Mouse (Mus musculus) neural tube, embryonic 12.5 days (tissue): ENCODE results near the gene Pcyox1. TPM values are rescaled to one million over a fixed set of nuclear protein-coding genes. Genes with fewer than 3 reads are reported as not detected.

Experiments used
- ATAC-seq: fragments of 200-750 bp; cut with Nextera tagmentation; 2 replicates; pipeline ENCODE4 v1.8.0; 2017; ENCODE audit warnings: low read depth, mild to moderate bottlenecking, moderate TSS enrichment, moderate library complexity; ENCODE audit not compliant: low FRiP score
- H3K27ac ChIP-seq: fragments of 300-500 bp; sonication (generic); 2 replicates; pipeline ENCODE4 v1.5.1; 2016
- H3K27me3 ChIP-seq: fragments of 300-500 bp; sonication (generic); replicated peaks from 2 replicates; pipeline ENCODE4 v1.6.1; 2016; ENCODE audit warnings: mild to moderate bottlenecking
- H3K36me3 ChIP-seq: fragments of 300-500 bp; sonication (generic); 2 replicates; pipeline ENCODE4 v1.6.1; 2016; ENCODE audit warnings: mild to moderate bottlenecking
- H3K4me1 ChIP-seq: fragments of 300-500 bp; sonication (generic); 2 replicates; pipeline ENCODE4 v1.6.1; 2016
- H3K4me2 ChIP-seq: fragments of 300-500 bp; sonication (generic); replicated peaks from 2 replicates; pipeline ENCODE4 v1.6.1; 2016; ENCODE audit warnings: mild to moderate bottlenecking
- H3K4me3 ChIP-seq: fragments of 300-500 bp; sonication (generic); 2 replicates; pipeline ENCODE4 v1.5.1; 2016
- H3K9ac ChIP-seq: fragments of 300-500 bp; sonication (generic); 2 replicates; pipeline ENCODE4 v1.6.1; 2016; ENCODE audit warnings: mild to moderate bottlenecking
- H3K9me3 ChIP-seq: fragments of 300-500 bp; sonication (generic); 2 replicates; pipeline ENCODE4 v1.6.1; 2016; ENCODE audit warnings: mild to moderate bottlenecking
- WGBS: fragments of 180-500 bp; shearing (Covaris S2); methylation state at CpG from one replicate; pipeline ENCODE4 v1.1.7; 2016; 5-methylcytosine and 5-hydroxymethylcytosine counted together
- polyA plus RNA-seq: library from polyadenylated mRNA; unstranded; fragments of >200 nt; fragmentation: Nextera tagmentation; extraction: Ambion mirVana; gene quantifications from 2 replicates; pipeline ENCODE4 v1.2.1, GENCODE M21; 2016

Pcyox1 gene
- polyA plus RNA-seq, 1 experiment from 2014 or later: 121 TPM

DNA sequence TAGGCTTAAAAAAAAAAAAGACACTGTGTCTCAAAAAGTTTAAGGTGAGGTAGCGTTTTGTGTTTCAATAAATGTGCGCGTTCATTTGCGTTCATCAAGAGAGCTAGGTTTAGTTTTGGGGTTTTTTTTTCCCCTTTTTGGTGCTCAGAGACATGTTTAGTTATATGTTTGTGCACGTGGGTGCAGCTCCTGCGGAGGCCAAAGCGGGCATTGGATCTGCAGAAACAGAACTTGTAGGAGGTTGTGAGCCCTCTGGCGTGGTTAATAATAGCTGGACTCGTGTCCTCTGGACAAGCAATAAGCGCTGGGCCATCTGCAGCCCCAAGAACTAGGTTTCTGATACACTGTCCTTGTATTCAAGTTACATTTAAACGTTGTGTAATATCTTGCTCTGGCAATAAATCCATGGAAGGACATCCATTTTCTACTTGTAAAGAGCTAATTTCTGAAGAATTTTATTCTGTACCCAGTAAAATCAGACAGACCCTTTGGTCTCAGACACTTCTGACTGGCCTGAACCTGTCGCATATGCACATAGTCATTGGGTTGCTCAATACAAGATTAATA, 24.9 kb downstream of the Pcyox1 start:
- ATAC-seq: no peak
- peak overlapping the region; percentile 96 for H3K4me2 ChIP-seq
- no peaks in the 10 kb centered on the region for H3K27me3 ChIP-seq
- peaks cover 23% of the 10 kb centered on the region for H3K4me1 ChIP-seq
- peak overlapping the region; percentile 88 for H3K4me3 ChIP-seq
- 5% methylated on average over 12 of the region's 12 CpGs for WGBS
- no peak overlapping the region for H3K27ac ChIP-seq
- H3K36me3 ChIP-seq: peaks cover 21% of the 10 kb centered on the region
- H3K9ac ChIP-seq: peak overlapping the region; percentile 85
- H3K9me3 ChIP-seq: no peaks in the 10 kb centered on the region

DNA sequence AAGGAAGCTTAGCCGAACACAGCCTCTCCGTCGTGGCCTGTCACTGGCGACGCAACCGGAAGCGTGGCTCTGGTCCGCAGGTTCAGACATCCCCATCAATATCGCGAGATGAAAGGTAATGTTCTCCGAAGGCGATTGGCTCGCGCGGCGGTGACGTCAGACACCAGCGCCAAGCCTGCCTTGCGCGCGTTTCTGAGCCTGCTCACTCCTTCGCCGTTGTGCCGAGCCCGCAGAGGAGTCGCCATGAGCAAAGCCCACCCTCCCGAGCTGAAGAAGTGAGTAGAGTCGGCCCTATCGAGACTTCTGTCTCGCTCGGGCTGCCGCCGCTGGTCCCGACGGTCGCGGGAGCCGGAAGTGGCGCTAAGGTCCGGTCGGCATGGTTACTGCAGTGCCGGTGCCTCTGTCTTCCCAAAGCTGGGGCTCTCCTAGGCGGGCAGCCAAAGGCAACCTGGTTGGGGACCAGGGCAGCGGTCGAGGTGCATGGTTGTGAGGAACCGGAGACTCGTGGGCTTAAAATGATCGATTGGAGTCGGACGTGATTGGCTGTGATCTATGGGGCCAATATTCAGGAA, 25.5 kb downstream of the Pcyox1 start:
- ATAC-seq: peak; percentile 97
- peaks cover 15% of the 10 kb centered on the region for H3K36me3 ChIP-seq
- peaks cover 27% of the 10 kb centered on the region for H3K4me1 ChIP-seq
- no peaks in the 10 kb centered on the region for H3K9me3 ChIP-seq
- H3K9ac ChIP-seq: peak overlapping the region; percentile 85
- H3K4me3 ChIP-seq: peak overlapping the region; percentile 88
- peak overlapping the region; percentile 87; the same call in 1 of the 2 replicates for H3K27ac ChIP-seq
- no peaks in the 10 kb centered on the region for H3K27me3 ChIP-seq
- WGBS: under 1% methylated on average over 50 of the region's 50 CpGs
- peak overlapping the region; percentile 96 for H3K4me2 ChIP-seq

DNA sequence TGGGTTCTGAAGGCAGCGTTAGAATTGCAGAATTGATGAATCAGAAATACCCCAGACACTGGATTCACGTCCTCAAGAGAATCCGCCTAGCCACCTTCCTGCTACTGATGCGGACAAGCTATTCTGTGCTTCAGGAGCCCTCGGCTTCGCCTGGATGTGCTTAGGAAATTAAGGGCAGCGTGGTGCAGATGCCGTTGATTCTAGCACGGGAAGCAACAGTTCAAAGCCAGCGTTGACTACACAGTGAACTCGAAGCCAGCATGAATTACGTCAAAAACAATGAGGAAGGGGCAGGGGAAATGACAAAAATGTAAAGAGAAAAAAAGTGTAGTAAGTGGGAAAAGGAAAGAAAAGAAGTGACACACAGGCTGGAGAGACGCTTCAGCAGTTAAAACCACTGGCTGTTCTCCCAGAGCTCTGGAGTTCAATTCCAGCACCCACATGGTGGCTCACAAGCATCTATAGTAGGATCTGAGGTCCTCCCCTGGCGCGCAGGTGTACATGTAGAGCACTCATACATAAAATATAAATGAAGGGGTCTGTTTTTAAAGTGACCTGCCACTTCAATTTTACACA, 26.1 kb downstream of the Pcyox1 start, which contains the start of gene Snrpg:
Snrpg (plus strand) TSS at position 541 of the 576 bp plus-strand sequence.
- H3K9me3 ChIP-seq: no peaks in the 10 kb centered on the region
- ATAC-seq: peak; percentile 6; the same call in 1 of the 2 replicates
- H3K4me2 ChIP-seq: peak within 1 kb of the TSS; percentile 96
- H3K4me1 ChIP-seq: peaks cover 32% of the 10 kb centered on the region
- 16% methylated on average over 15 of the region's 15 CpGs for WGBS
- H3K27ac ChIP-seq: peak within 1 kb of the TSS; percentile 87
- H3K4me3 ChIP-seq: peak within 1 kb of the TSS; percentile 88
- H3K27me3 ChIP-seq: no peaks in the 10 kb centered on the region
- peak within 1 kb of the TSS; percentile 85 for H3K9ac ChIP-seq
- peaks cover 10% of the 10 kb centered on the region for H3K36me3 ChIP-seq

GRCm38 (mm10) chr6:86370093-86370713, 26.8 kb downstream of the Pcyox1 start:
- H3K27ac ChIP-seq: 0 out of 2 replicates have a peak overlapping the region, but pooled peaks have one; percentile 87
- H3K36me3 ChIP-seq: peaks cover 10% of the 10 kb centered on the region
- H3K4me3 ChIP-seq: no peak overlapping the region; the same call in 1 of the 2 replicates
- no peak for ATAC-seq
- H3K4me2 ChIP-seq: peak overlapping the region; percentile 96
- H3K4me1 ChIP-seq: peaks cover 32% of the 10 kb centered on the region
- H3K9me3 ChIP-seq: no peaks in the 10 kb centered on the region
- 71% methylated on average over 3 of the region's 3 CpGs for WGBS
- H3K9ac ChIP-seq: peak overlapping the region; percentile 85; the same call in 1 of the 2 replicates
- H3K27me3 ChIP-seq: no peaks in the 10 kb centered on the region

DNA sequence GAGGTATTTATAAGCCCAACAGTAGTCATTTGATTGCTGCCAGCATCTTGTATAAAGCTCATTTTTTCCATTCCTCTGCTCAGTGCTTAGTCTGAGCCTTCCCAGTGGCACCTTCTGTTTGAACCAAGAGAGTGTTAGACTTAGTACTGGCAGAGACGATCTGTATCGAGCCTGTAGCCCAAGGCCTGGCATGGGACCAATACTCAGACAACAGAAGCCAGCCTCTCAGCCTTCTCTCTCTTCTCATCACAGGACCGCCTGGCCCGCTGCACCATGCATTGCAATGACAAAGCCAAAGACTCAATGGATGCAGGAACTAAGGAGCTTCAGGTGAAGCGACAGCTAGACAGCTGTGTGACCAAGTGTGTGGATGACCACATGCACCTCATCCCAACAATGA, 28.5 kb downstream of the Pcyox1 start:
- no peak for ATAC-seq
- H3K36me3 ChIP-seq: peaks cover 10% of the 10 kb centered on the region
- H3K27ac ChIP-seq: no peak overlapping the region
- WGBS: 95% methylated on average over 5 of the region's 5 CpGs
- H3K4me3 ChIP-seq: no peak overlapping the region
- H3K4me2 ChIP-seq: no peak overlapping the region
- no peak overlapping the region for H3K9ac ChIP-seq
- H3K9me3 ChIP-seq: no peaks in the 10 kb centered on the region
- H3K4me1 ChIP-seq: peaks cover 32% of the 10 kb centered on the region
- H3K27me3 ChIP-seq: no peaks in the 10 kb centered on the region

DNA sequence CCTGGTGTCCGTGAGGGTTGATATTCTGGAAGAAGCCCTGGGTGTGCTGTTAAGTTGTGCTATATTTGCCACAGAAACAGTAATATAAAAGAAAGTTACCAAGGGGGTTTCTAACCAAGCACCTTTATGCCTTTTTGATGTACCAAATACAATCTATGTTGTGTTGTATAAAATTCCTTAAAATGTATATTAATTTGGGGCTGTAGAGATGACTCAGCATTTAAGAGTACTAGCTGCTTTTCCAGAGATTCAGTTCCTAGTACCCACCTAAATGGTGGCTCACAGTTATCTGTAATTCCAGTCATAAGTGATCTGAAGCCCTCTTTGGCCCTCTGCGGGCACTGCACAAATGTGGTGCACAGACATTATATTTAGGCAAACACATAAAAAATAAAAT, 30.1 kb downstream of the Pcyox1 start:
- 81% methylated on average over 2 of the region's 2 CpGs for WGBS

GRCm38 (mm10) chr6:86366125-86366852, 30.7 kb downstream of the Pcyox1 start:
- 46% methylated on average over 25 of the region's 25 CpGs for WGBS
- no peak for ATAC-seq
- Histone ChIP-seq H3K9me3 (no peaks in the 10 kb centered on the region), H3K4me2 (peak overlapping the region; percentile 89), H3K27me3 (no peaks in the 10 kb centered on the region), H3K4me1 (peaks cover 17% of the 10 kb centered on the region), H3K4me3 (peak overlapping the region; percentile 66), H3K9ac (peak overlapping the region; percentile 77), H3K36me3 (peaks cover 10% of the 10 kb centered on the region), H3K27ac (no peak overlapping the region)

More for the DNA sequence above, 30.1 kb downstream of the Pcyox1 start:
- Histone ChIP-seq H3K4me2 (peak overlapping the region; percentile 89), H3K9ac (no peak overlapping the region), H3K27ac (no peak overlapping the region), H3K36me3 (peaks cover 10% of the 10 kb centered on the region), H3K4me3 (peak overlapping the region; percentile 66; the same call in 1 of the 2 replicates), H3K9me3 (no peaks in the 10 kb centered on the region), H3K4me1 (peaks cover 17% of the 10 kb centered on the region), H3K27me3 (no peaks in the 10 kb centered on the region)
- no peak for ATAC-seq

DNA sequence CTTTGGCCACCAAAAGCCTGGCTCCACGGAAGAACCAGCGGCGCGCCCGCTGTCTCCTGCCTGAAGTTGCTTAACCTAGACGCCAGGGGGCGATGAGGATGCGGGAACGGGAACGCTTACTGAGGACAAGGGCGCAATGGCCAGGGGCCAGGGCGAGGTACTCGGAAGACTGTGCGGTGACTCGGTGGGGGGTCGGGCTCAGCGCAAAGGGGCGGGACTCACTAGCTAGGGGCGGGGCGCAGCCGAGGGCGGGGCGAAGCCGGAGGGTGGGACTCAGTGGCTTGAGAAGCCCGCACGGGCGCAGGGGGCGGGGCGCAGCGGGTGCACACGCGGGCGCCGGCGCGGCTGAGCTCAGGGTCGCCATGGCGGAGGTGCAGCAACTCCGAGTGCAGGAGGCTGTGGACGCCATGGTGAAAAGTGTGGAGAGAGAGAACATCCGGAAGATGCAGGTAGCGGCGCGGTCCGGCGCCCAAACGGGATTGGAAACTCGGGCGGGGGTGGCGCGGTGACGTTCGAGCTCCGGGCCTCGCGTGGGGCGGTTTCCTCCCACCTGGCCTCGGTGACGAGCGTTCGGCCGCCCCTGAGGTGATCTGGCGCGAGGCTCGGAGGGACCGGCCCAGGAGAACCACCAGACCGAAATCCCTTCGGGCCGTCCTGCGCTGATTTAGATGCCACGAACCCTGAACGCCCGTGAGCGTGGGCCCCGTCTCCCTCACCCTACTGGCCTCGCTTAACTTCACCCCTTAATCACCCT, 31.4 kb downstream of the Pcyox1 start, which contains the start of gene Fam136a:
Fam136a (plus strand) TSS at position 276 of the 754 bp plus-strand sequence.
- Histone ChIP-seq H3K4me3 (peak within 1 kb of the TSS; percentile 66), H3K27ac (no peak within 1 kb of the TSS; the same call in 1 of the 2 replicates), H3K9ac (peak within 1 kb of the TSS; percentile 77), H3K4me1 (peaks cover 11% of the 10 kb centered on the region), H3K27me3 (no peaks in the 10 kb centered on the region), H3K36me3 (peaks cover 10% of the 10 kb centered on the region), H3K4me2 (peak within 1 kb of the TSS; percentile 89), H3K9me3 (no peaks in the 10 kb centered on the region)
- ATAC-seq: peak; percentile 95
- 1% methylated on average over 76 of the region's 76 CpGs for WGBS

DNA sequence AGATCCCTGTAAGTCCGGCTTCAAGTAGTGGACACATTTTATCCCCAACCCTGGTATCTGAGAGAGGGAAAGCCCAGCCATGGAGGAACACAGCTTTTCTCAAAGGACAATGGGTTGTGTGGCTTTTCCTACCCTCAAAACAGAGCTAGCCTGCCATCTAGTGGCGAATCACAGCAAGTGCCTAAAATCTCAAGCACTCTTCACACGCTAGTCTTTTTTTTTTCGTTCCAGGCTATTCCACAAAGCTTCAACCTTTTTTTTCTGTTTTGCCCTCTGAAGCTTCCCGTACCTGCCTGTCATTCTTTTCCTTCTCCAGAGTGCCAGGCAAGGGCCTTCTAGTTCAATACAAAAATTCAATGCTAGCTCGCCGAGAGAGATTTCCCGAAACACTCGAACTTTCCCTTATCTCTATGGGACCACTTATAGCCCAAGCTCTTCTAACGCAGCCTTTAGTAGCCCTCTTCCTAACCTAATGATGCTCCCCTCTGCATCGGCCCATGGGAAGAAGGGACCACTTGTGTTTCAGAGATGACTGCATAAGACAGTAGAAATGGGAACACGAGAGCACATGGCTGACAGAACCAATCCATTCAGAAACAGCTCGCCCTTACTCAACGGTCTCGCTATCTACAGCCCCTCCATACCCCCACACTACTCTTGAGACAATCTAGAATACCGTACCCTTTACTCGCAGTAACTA, 32.4 kb downstream of the Pcyox1 start:
- Histone ChIP-seq H3K4me2 (peak overlapping the region; percentile 89), H3K9me3 (no peaks in the 10 kb centered on the region), H3K27ac (peak overlapping the region; percentile 59; the same call in 1 of the 2 replicates), H3K36me3 (peaks cover 10% of the 10 kb centered on the region), H3K9ac (peak overlapping the region; percentile 58), H3K4me3 (peak overlapping the region; percentile 66), H3K27me3 (no peaks in the 10 kb centered on the region), H3K4me1 (peaks cover 9% of the 10 kb centered on the region)
- peak; percentile 55 for ATAC-seq
- 3% methylated on average over 17 of the region's 17 CpGs for WGBS

DNA sequence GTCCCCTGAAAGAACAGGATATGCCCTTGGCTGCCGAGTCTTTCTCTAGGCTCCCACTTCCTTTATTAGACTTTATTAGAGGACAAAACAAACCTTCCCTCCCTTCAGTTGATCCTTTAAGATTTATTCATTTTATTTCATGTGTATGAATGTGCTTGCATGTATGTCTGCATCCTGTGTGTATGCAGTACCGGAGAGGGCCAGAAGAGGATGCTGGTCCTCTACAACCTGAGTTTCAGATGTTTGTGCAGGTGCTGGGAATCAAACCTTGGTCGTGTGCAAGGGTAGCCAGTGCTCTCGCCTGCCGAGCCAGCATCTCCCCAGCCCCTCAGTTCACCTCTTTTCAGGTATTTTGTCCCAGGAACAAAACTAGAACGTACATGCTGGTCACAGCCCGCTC, 35.6 kb downstream of the Pcyox1 start:
- Histone ChIP-seq H3K9me3 (no peaks in the 10 kb centered on the region), H3K4me2 (no peak overlapping the region), H3K36me3 (no peaks in the 10 kb centered on the region), H3K4me1 (peaks cover 5% of the 10 kb centered on the region), H3K27ac (no peak overlapping the region), H3K4me3 (no peak overlapping the region), H3K27me3 (no peaks in the 10 kb centered on the region), H3K9ac (no peak overlapping the region)
- no peak for ATAC-seq
- WGBS: 93% methylated on average over 7 of the region's 7 CpGs

- ATAC-seq: no peak
- Histone ChIP-seq H3K9ac (no peak overlapping the region), H3K27ac (no peak overlapping the region), H3K36me3 (no peaks in the 10 kb centered on the region), H3K9me3 (no peaks in the 10 kb centered on the region), H3K4me3 (no peak overlapping the region), H3K4me1 (no peaks in the 10 kb centered on the region), H3K4me2 (no peak overlapping the region), H3K27me3 (no peaks in the 10 kb centered on the region)
- WGBS: 63% methylated on average over 7 of the region's 7 CpGs
Measured at GRCm38 (mm10) chr6:86360691-86361090, 36.3 kb downstream of the Pcyox1 start.
